Mouse (Mus musculus) hindbrain, embryonic 12.5 days (tissue): Measurements from ENCODE around the gene Ssbp4. TPM values are rescaled to one million over a fixed set of nuclear protein-coding genes. Genes with fewer than 3 reads are reported as not detected.

Source experiments
- ATAC-seq: fragments of 200-750 bp; cut with Nextera tagmentation; 2 replicates; pipeline ENCODE4 v1.8.0; 2017; ENCODE audit warnings: moderate TSS enrichment; ENCODE audit not compliant: low FRiP score
- H3K27ac ChIP-seq: fragments of 300-500 bp; sonication (generic); 2 replicates; pipeline ENCODE4 v1.5.1; 2016; ENCODE audit warnings: mild to moderate bottlenecking
- H3K27me3 ChIP-seq: fragments of 300-500 bp; sonication (generic); 2 replicates; pipeline ENCODE4 v1.6.1; 2016; ENCODE audit warnings: mild to moderate bottlenecking
- H3K36me3 ChIP-seq: fragments of 300-500 bp; sonication (generic); 2 replicates; pipeline ENCODE4 v1.6.1; 2016; ENCODE audit warnings: mild to moderate bottlenecking
- H3K4me1 ChIP-seq: fragments of 300-500 bp; sonication (generic); 2 replicates; pipeline ENCODE4 v1.6.1; 2016
- H3K4me2 ChIP-seq: fragments of 300-500 bp; sonication (generic); replicated peaks from 2 replicates; pipeline ENCODE4 v1.6.1; 2016; ENCODE audit warnings: mild to moderate bottlenecking
- H3K4me3 ChIP-seq: fragments of 300-500 bp; sonication (generic); 2 replicates; pipeline ENCODE4 v1.5.1; 2016; ENCODE audit warnings: mild to moderate bottlenecking
- H3K9ac ChIP-seq: fragments of 300-500 bp; sonication (generic); 2 replicates; pipeline ENCODE4 v1.6.1; 2016; ENCODE audit warnings: mild to moderate bottlenecking, moderate library complexity
- H3K9me3 ChIP-seq: fragments of 300-500 bp; sonication (generic); replicated peaks from 2 replicates; pipeline ENCODE4 v1.6.1; 2016; ENCODE audit warnings: mild to moderate bottlenecking
- WGBS: fragments of 180-500 bp; shearing (Covaris S2); methylation state at CpG from one replicate; pipeline ENCODE4 v1.1.7; 2016; 5-methylcytosine and 5-hydroxymethylcytosine counted together
- polyA plus RNA-seq: library from polyadenylated mRNA; unstranded; fragments of >200 nt; fragmentation: Nextera tagmentation; extraction: Ambion mirVana; gene quantifications from 2 replicates; pipeline ENCODE4 v1.2.1, GENCODE M21; 2016

Ssbp4 gene
- polyA plus RNA-seq, 1 experiment from 2014 or later = 141 TPM

GRCm38 (mm10) chr8:70629574-70630531 lies 21.2 kb upstream of the Ssbp4 start:
- peak overlapping the region; percentile 47 for H3K4me3 ChIP-seq
- under 1% methylated on average over 60 of the region's 60 CpGs for WGBS
- peak; percentile 94 for ATAC-seq
- H3K27ac ChIP-seq = peak overlapping the region; percentile 52; the same call in 1 of the 2 replicates
- H3K27me3 ChIP-seq = peaks cover 21% of the 10 kb centered on the region
- peaks cover 27% of the 10 kb centered on the region for H3K4me1 ChIP-seq
- H3K4me2 ChIP-seq = peak overlapping the region; percentile 63
- H3K9ac ChIP-seq = peak overlapping the region; percentile 55
- H3K36me3 ChIP-seq = no peaks in the 10 kb centered on the region
- H3K9me3 ChIP-seq = no peaks in the 10 kb centered on the region

GRCm38 (mm10) chr8:70628986-70629490 lies 20.4 kb upstream of the Ssbp4 start:
- Histone ChIP-seq H3K36me3 (no peaks in the 10 kb centered on the region), H3K27ac (peak overlapping the region; percentile 52; the same call in 1 of the 2 replicates), H3K4me3 (peak overlapping the region; percentile 47; the same call in 1 of the 2 replicates), H3K27me3 (peaks cover 21% of the 10 kb centered on the region), H3K9ac (peak overlapping the region; percentile 55), H3K4me1 (peaks cover 24% of the 10 kb centered on the region), H3K4me2 (peak overlapping the region; percentile 63), H3K9me3 (no peaks in the 10 kb centered on the region)
- WGBS = 60% methylated on average over 7 of the region's 7 CpGs
- peak; percentile 2; the same call in 1 of the 2 replicates for ATAC-seq

- H3K27ac ChIP-seq = no peak overlapping the region
- no peak overlapping the region for H3K9ac ChIP-seq
- ATAC-seq = no peak
- no peaks in the 10 kb centered on the region for H3K36me3 ChIP-seq
- 87% methylated on average over 5 of the region's 5 CpGs for WGBS
- H3K4me3 ChIP-seq = no peak overlapping the region
- H3K4me1 ChIP-seq = peaks cover 23% of the 10 kb centered on the region
- H3K4me2 ChIP-seq = no peak overlapping the region
- H3K9me3 ChIP-seq = no peaks in the 10 kb centered on the region
- H3K27me3 ChIP-seq = peaks cover 24% of the 10 kb centered on the region
Observed at GRCm38 (mm10) chr8:70627041-70627440, 18.4 kb upstream of the Ssbp4 start.

- WGBS = 19% methylated on average over 5 of the region's 5 CpGs
- Histone ChIP-seq H3K4me1 (peaks cover 10% of the 10 kb centered on the region), H3K27me3 (peaks cover 24% of the 10 kb centered on the region)
Observed at GRCm38 (mm10) chr8:70625104-70625503, 16.4 kb upstream of the Ssbp4 start.

GRCm38 (mm10) chr8:70622220-70622619 lies 13.5 kb upstream of the Ssbp4 start:
- WGBS = 72% methylated on average over 3 of the region's 3 CpGs
- Histone ChIP-seq H3K27ac (no peak overlapping the region), H3K9ac (no peak overlapping the region), H3K4me1 (peaks cover 13% of the 10 kb centered on the region), H3K9me3 (no peaks in the 10 kb centered on the region), H3K4me2 (no peak overlapping the region), H3K36me3 (no peaks in the 10 kb centered on the region), H3K27me3 (peaks cover 24% of the 10 kb centered on the region), H3K4me3 (no peak overlapping the region)
- ATAC-seq = no peak

More at GRCm38 (mm10) chr8:70625104-70625503, 16.4 kb upstream of the Ssbp4 start:
- ATAC-seq = no peak
- Histone ChIP-seq H3K9me3 (no peaks in the 10 kb centered on the region), H3K4me2 (no peak overlapping the region), H3K9ac (no peak overlapping the region), H3K4me3 (no peak overlapping the region), H3K27ac (no peak overlapping the region), H3K36me3 (no peaks in the 10 kb centered on the region)

GRCm38 (mm10) chr8:70618888-70619334 lies 10.2 kb upstream of the Ssbp4 start:
- WGBS = 33% methylated on average over 9 of the region's 9 CpGs
- H3K9me3 ChIP-seq = no peaks in the 10 kb centered on the region
- no peak overlapping the region for H3K4me3 ChIP-seq
- H3K4me2 ChIP-seq = no peak overlapping the region
- peaks cover 24% of the 10 kb centered on the region for H3K27me3 ChIP-seq
- H3K4me1 ChIP-seq = peaks cover 13% of the 10 kb centered on the region
- peak; percentile 49; the same call in 1 of the 2 replicates for ATAC-seq
- H3K27ac ChIP-seq = no peak overlapping the region
- H3K36me3 ChIP-seq = no peaks in the 10 kb centered on the region
- peak overlapping the region; percentile 13; the same call in 1 of the 2 replicates for H3K9ac ChIP-seq

- Histone ChIP-seq H3K36me3 (no peaks in the 10 kb centered on the region), H3K4me3 (no peak overlapping the region), H3K27ac (no peak overlapping the region), H3K9me3 (no peaks in the 10 kb centered on the region), H3K9ac (no peak overlapping the region; the same call in 1 of the 2 replicates), H3K4me1 (peaks cover 16% of the 10 kb centered on the region), H3K4me2 (no peak overlapping the region), H3K27me3 (peaks cover 23% of the 10 kb centered on the region)
- no peak for ATAC-seq
- 81% methylated on average over 11 of the region's 11 CpGs for WGBS
Observed at GRCm38 (mm10) chr8:70617985-70618384, 9.3 kb upstream of the Ssbp4 start.

GRCm38 (mm10) chr8:70616645-70617044 lies 8.0 kb upstream of the Ssbp4 start:
- Histone ChIP-seq H3K27ac (no peak overlapping the region), H3K4me3 (no peak overlapping the region), H3K27me3 (peaks cover 13% of the 10 kb centered on the region), H3K9me3 (no peaks in the 10 kb centered on the region), H3K36me3 (no peaks in the 10 kb centered on the region), H3K4me1 (peaks cover 17% of the 10 kb centered on the region), H3K4me2 (no peak overlapping the region), H3K9ac (no peak overlapping the region)
- WGBS = 48% methylated on average over 11 of the region's 11 CpGs
- no peak for ATAC-seq

GRCm38 (mm10) chr8:70615894-70616293 lies 7.2 kb upstream of the Ssbp4 start, which contains the start of gene Lrrc25:
Gene Lrrc25 (plus strand): TSS chr8:70616155.
- ATAC-seq = no peak
- Histone ChIP-seq H3K4me2 (no peak within 1 kb of the TSS), H3K9ac (no peak within 1 kb of the TSS), H3K27ac (no peak within 1 kb of the TSS), H3K27me3 (peaks cover 7% of the 10 kb centered on the region), H3K9me3 (no peaks in the 10 kb centered on the region), H3K4me1 (peaks cover 25% of the 10 kb centered on the region), H3K36me3 (no peaks in the 10 kb centered on the region), H3K4me3 (no peak within 1 kb of the TSS)
- WGBS = 87% methylated on average over 3 of the region's 3 CpGs

GRCm38 (mm10) chr8:70615281-70615680 lies 6.6 kb upstream of the Ssbp4 start:
- no peak overlapping the region for H3K27ac ChIP-seq
- H3K36me3 ChIP-seq = no peaks in the 10 kb centered on the region
- WGBS = 92% methylated on average over 8 of the region's 8 CpGs
- H3K9me3 ChIP-seq = no peaks in the 10 kb centered on the region
- no peak overlapping the region for H3K9ac ChIP-seq
- H3K4me3 ChIP-seq = no peak overlapping the region
- H3K4me2 ChIP-seq = no peak overlapping the region
- peaks cover 28% of the 10 kb centered on the region for H3K4me1 ChIP-seq
- H3K27me3 ChIP-seq = peaks cover 1% of the 10 kb centered on the region
- ATAC-seq = no peak

GRCm38 (mm10) chr8:70614469-70614868 lies 5.8 kb upstream of the Ssbp4 start:
- H3K9ac ChIP-seq = no peak overlapping the region
- H3K4me3 ChIP-seq = no peak overlapping the region
- H3K4me1 ChIP-seq = peaks cover 34% of the 10 kb centered on the region
- H3K27ac ChIP-seq = no peak overlapping the region
- H3K9me3 ChIP-seq = no peaks in the 10 kb centered on the region
- H3K27me3 ChIP-seq = no peaks in the 10 kb centered on the region
- no peak for ATAC-seq
- H3K36me3 ChIP-seq = no peaks in the 10 kb centered on the region
- 71% methylated on average over 5 of the region's 5 CpGs for WGBS
- no peak overlapping the region for H3K4me2 ChIP-seq

- Histone ChIP-seq H3K27me3 (no peaks in the 10 kb centered on the region), H3K4me1 (peaks cover 38% of the 10 kb centered on the region), H3K9ac (no peak overlapping the region), H3K4me2 (no peak overlapping the region), H3K4me3 (no peak overlapping the region), H3K36me3 (no peaks in the 10 kb centered on the region), H3K27ac (no peak overlapping the region), H3K9me3 (no peaks in the 10 kb centered on the region)
- 16% methylated on average over 1 of the region's 1 CpGs for WGBS
- ATAC-seq = no peak
Observed at GRCm38 (mm10) chr8:70613763-70614162, 5.1 kb upstream of the Ssbp4 start.
